Mouse (Mus musculus): ENCODE data around the gene Atxn2. TPM values are rescaled to one million over a fixed set of nuclear protein-coding genes. Genes with fewer than 3 reads are reported as not detected.

Atxn2 gene
- polyA plus RNA-seq, 1 experiment from 2014 or later, result 40.6 TPM

DNA sequence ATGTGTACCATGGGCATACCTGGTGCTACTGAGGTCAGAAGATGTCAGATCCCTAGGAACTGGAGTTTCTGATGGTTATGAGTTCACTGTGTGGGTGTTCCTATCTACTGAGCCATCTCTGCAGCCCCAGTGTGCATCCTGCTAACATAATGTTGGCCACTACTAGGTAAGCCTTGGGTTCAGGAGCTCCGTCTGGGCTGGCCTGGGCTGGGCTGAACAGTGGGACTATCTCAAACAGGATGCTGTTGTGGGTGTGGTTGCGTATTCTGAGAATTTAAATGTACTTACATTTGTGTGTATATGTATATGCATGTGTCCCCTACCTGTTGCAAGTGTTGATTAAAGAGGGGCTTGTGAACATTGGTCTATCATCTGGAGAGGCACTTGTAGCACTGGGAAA is 38.5 kb downstream of the Atxn2 start:
- H3K36me3 ChIP-seq (ENCODE audit: insufficient read depth, low read length), result no peaks in the 10 kb centered on the region
- WGBS, result 83% methylated on average over 2 of the region's 2 CpGs
- TF ChIP-seq EP300 (IDR thresholded peaks at IDR 0.05), result no peak
- TF ChIP-seq CTCF (IDR thresholded peaks at IDR 0.05), result no peak
- no peak overlapping the region for H3K9ac ChIP-seq (replicated peaks; ENCODE audit: low read depth)
- no peak overlapping the region for H3K4me3 ChIP-seq (ENCODE audit: low read depth, low read length)
- no peak overlapping the region for H3K27ac ChIP-seq (ENCODE audit: low read length)
- no peaks in the 10 kb centered on the region for H3K4me1 ChIP-seq (ENCODE audit: insufficient read depth, low read depth, low read length)
- DNase-seq (ENCODE audit: low spot score), result no peak
- no peak for ATAC-seq
- no peaks in the 10 kb centered on the region for H3K27me3 ChIP-seq (replicated peaks; ENCODE audit: insufficient read depth, low read length)
- H3K4me2 ChIP-seq (replicated peaks; ENCODE audit: low read depth, low read length), result no peak overlapping the region
- no peaks in the 10 kb centered on the region for H3K9me3 ChIP-seq (ENCODE audit: low read length)

DNA sequence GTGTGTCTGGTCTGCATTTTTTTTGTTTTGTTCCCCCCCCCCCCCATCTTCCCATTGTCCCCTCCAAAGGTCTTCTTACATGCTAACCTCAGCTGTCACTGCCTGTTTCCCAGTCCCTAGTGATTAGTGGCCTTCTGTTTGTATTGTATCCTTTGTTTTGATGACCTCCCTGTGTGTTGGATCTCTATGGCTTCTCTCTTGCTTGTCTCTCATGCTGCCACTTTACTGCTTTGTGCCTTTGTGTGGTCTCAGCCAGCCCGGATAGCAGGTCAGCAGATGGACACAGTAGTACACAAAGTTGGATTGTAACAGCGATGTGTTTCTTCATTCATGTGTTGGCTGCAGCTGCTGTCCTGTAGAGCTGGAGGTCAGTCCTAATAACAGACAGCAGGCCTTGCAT is 46.8 kb downstream of the Atxn2 start:
- H3K9ac ChIP-seq (replicated peaks; ENCODE audit: low read depth), result no peak overlapping the region
- ATAC-seq (peak; percentile 32; the same call in 1 of the 2 replicates), DNase-seq (ENCODE audit: low spot score) (no peak)

DNA sequence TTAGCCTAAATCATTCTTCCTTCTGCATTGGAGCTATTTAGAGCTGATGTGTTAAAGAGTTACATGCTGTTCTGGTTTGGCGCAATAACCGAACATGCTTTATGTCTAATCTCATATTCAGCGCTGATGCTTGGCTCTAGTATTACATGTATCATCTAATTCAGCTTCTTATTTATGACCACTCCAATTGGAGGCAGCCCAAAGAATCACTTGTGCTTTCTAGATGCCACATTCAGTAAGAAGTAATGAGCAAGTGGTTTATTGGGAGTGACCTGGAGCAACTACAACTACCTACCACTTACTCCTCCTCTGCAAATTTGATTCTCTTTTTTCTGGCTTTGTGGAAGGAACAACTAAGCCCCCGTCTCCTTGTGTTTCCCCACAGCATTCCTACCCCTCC is 47.2 kb downstream of the Atxn2 start:
- Histone ChIP-seq H3K36me3 (ENCODE audit: insufficient read depth, low read length) (no peaks in the 10 kb centered on the region), H3K27me3 (replicated peaks; ENCODE audit: insufficient read depth, low read length) (no peaks in the 10 kb centered on the region), H3K9ac (replicated peaks; ENCODE audit: low read depth) (no peak overlapping the region), H3K4me2 (replicated peaks; ENCODE audit: low read depth, low read length) (no peak overlapping the region), H3K27ac (ENCODE audit: low read length) (no peak overlapping the region), H3K4me3 (ENCODE audit: low read depth, low read length) (no peak overlapping the region), H3K9me3 (ENCODE audit: low read length) (no peaks in the 10 kb centered on the region), H3K4me1 (ENCODE audit: insufficient read depth, low read depth, low read length) (no peaks in the 10 kb centered on the region)
- TF ChIP-seq CTCF (IDR thresholded peaks at IDR 0.05) (no peak), EP300 (IDR thresholded peaks at IDR 0.05) (no peak)
- DNase-seq (ENCODE audit: low spot score) (no peak), ATAC-seq (peak; percentile 14; the same call in 1 of the 2 replicates)
- WGBS, result 88% methylated on average over 4 of the region's 4 CpGs

More for the DNA sequence above, 46.8 kb downstream of the Atxn2 start:
- Histone ChIP-seq H3K27ac (ENCODE audit: low read length) (no peak overlapping the region), H3K36me3 (ENCODE audit: insufficient read depth, low read length) (no peaks in the 10 kb centered on the region), H3K4me3 (ENCODE audit: low read depth, low read length) (no peak overlapping the region), H3K27me3 (replicated peaks; ENCODE audit: insufficient read depth, low read length) (no peaks in the 10 kb centered on the region), H3K4me2 (replicated peaks; ENCODE audit: low read depth, low read length) (no peak overlapping the region), H3K4me1 (ENCODE audit: insufficient read depth, low read depth, low read length) (no peaks in the 10 kb centered on the region), H3K9me3 (ENCODE audit: low read length) (no peaks in the 10 kb centered on the region)
- 67% methylated on average over 2 of the region's 2 CpGs for WGBS
- TF ChIP-seq CTCF (IDR thresholded peaks at IDR 0.05) (no peak), EP300 (IDR thresholded peaks at IDR 0.05) (no peak)

DNA sequence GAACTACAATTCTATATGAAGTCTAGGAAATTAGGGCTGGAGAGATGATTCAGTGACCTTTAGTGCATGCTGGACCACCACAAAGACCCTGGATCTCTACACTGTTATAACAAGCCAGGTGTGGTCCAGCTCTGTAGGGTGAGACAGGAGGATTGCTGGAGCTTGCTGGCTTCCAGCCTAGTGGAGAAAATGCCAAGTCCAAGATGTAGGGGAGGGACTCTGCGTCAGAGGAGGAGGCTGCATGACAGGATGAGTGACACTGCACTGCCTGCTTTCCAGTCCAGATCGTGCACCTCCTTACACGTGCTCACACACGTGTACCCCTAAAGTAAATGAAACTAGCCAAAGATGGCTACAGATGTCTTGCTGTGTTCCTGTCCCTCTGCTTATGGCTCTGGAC is 48.8 kb downstream of the Atxn2 start:
- H3K36me3 ChIP-seq (ENCODE audit: insufficient read depth, low read length), result no peaks in the 10 kb centered on the region

GRCm38 (mm10) chr5:121761459-121761858 is 50.3 kb downstream of the Atxn2 start:
- no peaks in the 10 kb centered on the region for H3K9me3 ChIP-seq (ENCODE audit: low read length)
- 77% methylated on average over 7 of the region's 7 CpGs for WGBS
- no peak for TF ChIP-seq CTCF (IDR thresholded peaks at IDR 0.05)
- TF ChIP-seq EP300 (IDR thresholded peaks at IDR 0.05), result no peak
- DNase-seq (ENCODE audit: low spot score) (no peak), ATAC-seq (no peak)
- no peaks in the 10 kb centered on the region for H3K36me3 ChIP-seq (ENCODE audit: insufficient read depth, low read length)
- no peaks in the 10 kb centered on the region for H3K27me3 ChIP-seq (replicated peaks; ENCODE audit: insufficient read depth, low read length)
- H3K4me1 ChIP-seq (ENCODE audit: insufficient read depth, low read depth, low read length), result 0 out of 2 replicates have a peak, but pooled peaks cover 4% of the 10 kb centered on the region
- no peak overlapping the region for H3K27ac ChIP-seq (ENCODE audit: low read length)
- H3K4me3 ChIP-seq (ENCODE audit: low read depth, low read length), result no peak overlapping the region
- H3K4me2 ChIP-seq (replicated peaks; ENCODE audit: low read depth, low read length), result no peak overlapping the region
- H3K9ac ChIP-seq (replicated peaks; ENCODE audit: low read depth), result no peak overlapping the region

More for the DNA sequence above, 48.8 kb downstream of the Atxn2 start:
- Histone ChIP-seq H3K9ac (replicated peaks; ENCODE audit: low read depth) (no peak overlapping the region), H3K4me3 (ENCODE audit: low read depth, low read length) (no peak overlapping the region), H3K9me3 (ENCODE audit: low read length) (no peaks in the 10 kb centered on the region), H3K27ac (ENCODE audit: low read length) (no peak overlapping the region), H3K27me3 (replicated peaks; ENCODE audit: insufficient read depth, low read length) (no peaks in the 10 kb centered on the region), H3K4me2 (replicated peaks; ENCODE audit: low read depth, low read length) (no peak overlapping the region), H3K4me1 (ENCODE audit: insufficient read depth, low read depth, low read length) (no peaks in the 10 kb centered on the region)
- TF ChIP-seq CTCF (IDR thresholded peaks at IDR 0.05) (no peak), EP300 (IDR thresholded peaks at IDR 0.05) (no peak)
- 83% methylated on average over 4 of the region's 4 CpGs for WGBS
- ATAC-seq, result no peak
- no peak for DNase-seq (ENCODE audit: low spot score)

DNA sequence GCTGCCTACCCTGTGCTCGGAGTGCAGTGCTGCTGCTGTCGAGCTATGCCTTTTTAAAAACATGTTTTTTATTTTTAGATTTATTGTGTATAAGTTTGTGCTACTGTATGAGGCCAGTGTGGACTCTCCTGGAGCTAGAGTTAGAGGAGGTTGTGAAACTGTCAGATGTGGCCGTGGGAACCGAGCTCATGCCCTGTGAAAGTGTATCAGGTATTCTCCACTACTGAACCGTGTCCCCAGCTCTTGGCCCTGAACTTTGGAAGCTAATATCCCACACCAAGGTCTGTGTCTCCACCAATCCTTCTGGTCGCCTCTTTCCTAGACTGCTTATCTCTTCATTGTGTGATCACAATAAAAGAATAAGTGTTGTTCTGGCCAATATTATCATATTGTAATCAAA is 51.8 kb downstream of the Atxn2 start:
- no peaks in the 10 kb centered on the region for H3K36me3 ChIP-seq (ENCODE audit: insufficient read depth, low read length)
- no peak for DNase-seq (ENCODE audit: low spot score)

GRCm38 (mm10) chr5:121765020-121765419 is 53.9 kb downstream of the Atxn2 start:
- H3K4me2 ChIP-seq (replicated peaks; ENCODE audit: low read depth, low read length), result no peak overlapping the region
- no peak for DNase-seq (ENCODE audit: low spot score)
- H3K27ac ChIP-seq (ENCODE audit: low read length), result no peak overlapping the region
- no peaks in the 10 kb centered on the region for H3K36me3 ChIP-seq (ENCODE audit: insufficient read depth, low read length)
- 0 out of 2 replicates have a peak, but pooled peaks cover 4% of the 10 kb centered on the region for H3K4me1 ChIP-seq (ENCODE audit: insufficient read depth, low read depth, low read length)
- no peak for TF ChIP-seq EP300 (IDR thresholded peaks at IDR 0.05)
- no peak for TF ChIP-seq CTCF (IDR thresholded peaks at IDR 0.05)
- 81% methylated on average over 2 of the region's 2 CpGs for WGBS
- no peaks in the 10 kb centered on the region for H3K27me3 ChIP-seq (replicated peaks; ENCODE audit: insufficient read depth, low read length)
- H3K9me3 ChIP-seq (ENCODE audit: low read length), result no peaks in the 10 kb centered on the region
- no peak overlapping the region for H3K9ac ChIP-seq (replicated peaks; ENCODE audit: low read depth)
- no peak for ATAC-seq
- H3K4me3 ChIP-seq (ENCODE audit: low read depth, low read length), result no peak overlapping the region

More for the DNA sequence above, 51.8 kb downstream of the Atxn2 start:
- Histone ChIP-seq H3K27ac (ENCODE audit: low read length) (no peak overlapping the region), H3K9ac (replicated peaks; ENCODE audit: low read depth) (no peak overlapping the region), H3K9me3 (ENCODE audit: low read length) (no peaks in the 10 kb centered on the region), H3K4me3 (ENCODE audit: low read depth, low read length) (no peak overlapping the region), H3K4me1 (ENCODE audit: insufficient read depth, low read depth, low read length) (0 out of 2 replicates have a peak, but pooled peaks cover 4% of the 10 kb centered on the region), H3K27me3 (replicated peaks; ENCODE audit: insufficient read depth, low read length) (no peaks in the 10 kb centered on the region), H3K4me2 (replicated peaks; ENCODE audit: low read depth, low read length) (no peak overlapping the region)
- TF ChIP-seq EP300 (IDR thresholded peaks at IDR 0.05), result no peak
- no peak for TF ChIP-seq CTCF (IDR thresholded peaks at IDR 0.05)
- 83% methylated on average over 6 of the region's 6 CpGs for WGBS
- no peak for ATAC-seq
